Mouse (Mus musculus) midbrain, embryonic 10.5 days (tissue): ENCODE measurements around the gene Atxn1l. TPM values are rescaled to one million over a fixed set of nuclear protein-coding genes. Genes with fewer than 3 reads are reported as not detected.

ENCODE experiments used
- DNase-seq: peaks from one replicate; pipeline ENCODE4 v3.0.0-alpha.2; 2017; ENCODE audit warnings: low spot score
- H3K27ac ChIP-seq: fragments of 300-500 bp; sonication (generic); replicated peaks from 2 replicates; pipeline ENCODE4 v1.5.1; 2016; ENCODE audit warnings: mild to moderate bottlenecking
- H3K27me3 ChIP-seq: fragments of 300-500 bp; sonication (generic); 2 replicates; pipeline ENCODE4 v1.6.1; 2016; ENCODE audit warnings: low read depth, mild to moderate bottlenecking; ENCODE audit not compliant: poor library complexity, severe bottlenecking
- H3K36me3 ChIP-seq: fragments of 300-500 bp; sonication (generic); 2 replicates; pipeline ENCODE4 v1.6.1; 2016; ENCODE audit warnings: mild to moderate bottlenecking, moderate library complexity
- H3K4me1 ChIP-seq: fragments of 300-500 bp; sonication (generic); 2 replicates; pipeline ENCODE4 v1.6.1; 2016
- H3K4me3 ChIP-seq: fragments of 300-500 bp; sonication (generic); 2 replicates; pipeline ENCODE4 v1.5.1; 2016; ENCODE audit warnings: mild to moderate bottlenecking, moderate library complexity
- H3K9me3 ChIP-seq: fragments of 300-500 bp; sonication (generic); replicated peaks from 2 replicates; pipeline ENCODE4 v1.6.1; 2016; ENCODE audit warnings: mild to moderate bottlenecking
- WGBS: fragments of 180-500 bp; shearing (Covaris S2); methylation state at CpG from one replicate; pipeline ENCODE4 v1.1.7; 2016; 5-methylcytosine and 5-hydroxymethylcytosine counted together
- polyA plus RNA-seq: library from polyadenylated mRNA; unstranded; fragments of >200 nt; fragmentation: Nextera tagmentation; extraction: Ambion mirVana; gene quantifications from 2 replicates; pipeline ENCODE4 v1.2.1, GENCODE M21; 2016

The Atxn1l gene
- 6.3 and 8.1 TPM in 2 replicates for polyA plus RNA-seq

DNA sequence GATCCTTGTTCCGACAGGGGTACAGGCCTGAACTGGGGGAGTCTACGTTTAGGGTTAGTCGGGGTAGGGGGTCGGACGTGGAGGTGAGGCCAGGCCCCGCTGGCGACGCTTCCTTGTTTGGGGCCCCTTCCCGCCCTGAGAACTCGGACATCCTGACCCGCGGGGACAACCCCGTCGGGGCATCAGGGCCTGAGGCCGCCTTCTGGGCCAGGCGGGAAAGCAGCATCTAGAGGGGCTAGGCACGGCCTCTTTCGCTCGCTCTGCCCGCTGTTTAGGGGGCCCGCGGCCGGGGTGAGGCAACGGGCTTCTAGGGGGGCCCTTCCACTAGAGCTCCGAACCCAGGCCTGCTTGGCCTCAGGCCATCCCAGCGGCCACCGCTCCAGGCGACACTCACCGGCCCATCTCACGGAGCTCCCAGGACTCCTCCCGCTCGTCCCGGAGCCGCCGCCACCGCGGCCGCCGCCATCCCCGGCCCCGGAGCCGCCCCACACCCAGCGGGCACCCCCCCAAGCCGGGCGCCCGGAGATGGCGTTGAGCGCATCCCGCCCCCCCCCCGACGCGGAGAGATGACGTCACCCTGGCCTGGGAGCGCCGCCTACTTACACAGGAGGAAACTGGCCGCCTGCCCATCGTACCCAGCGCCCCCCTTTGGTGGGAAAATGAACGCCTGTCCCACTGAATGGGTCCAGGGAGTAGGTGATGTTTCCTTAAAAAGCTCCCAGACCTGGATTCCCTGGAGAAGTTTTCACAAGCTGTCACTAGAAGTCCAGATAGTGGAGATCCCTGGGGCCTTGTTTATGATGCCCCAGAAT lies at the start of gene Atxn1l:
TSS of gene Atxn1l (minus strand) at position 503 of the 812 bp plus-strand sequence.
- no peaks in the 10 kb centered on the region for H3K9me3 ChIP-seq
- H3K36me3 ChIP-seq = peaks cover 28% of the 10 kb centered on the region
- H3K4me3 ChIP-seq = peak within 1 kb of the TSS; percentile 98
- peak; percentile 95 for DNase-seq
- H3K27ac ChIP-seq = peak within 1 kb of the TSS; percentile 96
- under 1% methylated on average over 59 of the region's 59 CpGs for WGBS
- peaks cover 14% of the 10 kb centered on the region for H3K4me1 ChIP-seq
- no peaks in the 10 kb centered on the region for H3K27me3 ChIP-seq

DNA sequence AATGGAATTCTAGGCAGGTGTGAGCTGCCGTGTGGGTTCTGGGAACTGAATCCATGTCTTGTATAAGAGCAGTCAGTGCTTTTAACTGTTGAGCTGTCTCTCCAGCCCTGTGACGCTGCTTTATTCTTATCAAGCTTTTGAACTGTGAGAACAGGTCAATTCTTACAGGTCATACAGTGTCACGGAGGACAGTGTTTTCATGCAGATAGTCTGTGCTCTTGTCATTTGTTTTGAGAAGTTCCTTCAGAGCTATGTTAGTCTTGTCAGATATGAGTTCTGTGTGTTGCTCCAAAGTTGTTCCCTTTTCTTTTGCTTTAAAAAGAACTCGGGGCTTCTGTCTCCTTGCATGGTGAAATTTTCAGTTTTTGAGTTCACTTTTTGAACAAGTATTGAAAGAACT lies 43.0 kb upstream of the Atxn1l start:
- Histone ChIP-seq H3K9me3 (no peaks in the 10 kb centered on the region), H3K27ac (no peak overlapping the region), H3K36me3 (no peaks in the 10 kb centered on the region), H3K4me1 (peaks cover 15% of the 10 kb centered on the region), H3K27me3 (peaks cover 4% of the 10 kb centered on the region; the same call in 1 of the 2 replicates), H3K4me3 (peak overlapping the region; percentile 79)
- WGBS = 83% methylated on average over 4 of the region's 4 CpGs
- no peak for DNase-seq

DNA sequence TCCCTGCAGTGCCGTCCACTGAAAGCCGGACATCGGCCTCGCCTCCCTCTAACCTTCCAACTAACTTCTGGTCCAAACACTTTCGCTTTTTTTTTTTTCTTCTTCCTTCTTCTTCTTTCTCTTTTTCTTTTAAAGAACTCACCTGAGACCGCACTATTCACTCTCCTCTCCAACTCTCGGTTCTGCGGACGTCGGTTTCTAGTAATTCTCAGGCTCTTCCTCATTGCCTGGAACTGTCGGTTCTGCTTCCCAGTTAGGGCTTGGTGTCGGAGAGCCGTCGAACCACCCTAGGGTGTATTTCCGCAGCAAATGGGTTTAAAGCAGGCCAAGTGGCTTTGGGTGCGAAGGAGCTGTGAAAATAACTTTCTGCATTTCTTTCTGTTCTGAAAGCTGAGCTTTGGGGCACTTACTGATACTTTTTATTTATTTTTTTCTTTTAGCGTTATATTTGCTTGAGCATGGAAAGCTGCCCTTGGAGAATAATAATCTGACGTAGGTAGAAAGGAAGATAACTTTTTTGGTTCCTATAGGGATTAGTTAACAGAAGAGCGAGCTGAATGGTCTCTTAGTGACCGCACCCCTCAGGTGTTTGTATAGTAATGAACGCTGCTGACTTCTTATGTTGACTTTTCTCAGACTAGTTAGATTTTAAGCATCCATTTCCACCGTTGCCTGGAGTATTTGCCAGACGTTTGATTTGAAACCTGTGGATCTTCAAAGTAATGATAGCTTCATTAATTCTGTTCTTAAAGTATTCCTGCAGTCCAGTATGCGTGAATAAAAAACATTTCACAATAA lies 42.1 kb upstream of the Atxn1l start:
- 26% methylated on average over 24 of the region's 24 CpGs for WGBS
- Histone ChIP-seq H3K27ac (peak overlapping the region; percentile 99), H3K4me3 (peak overlapping the region; percentile 79), H3K27me3 (peaks cover 4% of the 10 kb centered on the region; the same call in 1 of the 2 replicates), H3K9me3 (no peaks in the 10 kb centered on the region), H3K36me3 (no peaks in the 10 kb centered on the region), H3K4me1 (peaks cover 15% of the 10 kb centered on the region)
- DNase-seq = no peak

DNA sequence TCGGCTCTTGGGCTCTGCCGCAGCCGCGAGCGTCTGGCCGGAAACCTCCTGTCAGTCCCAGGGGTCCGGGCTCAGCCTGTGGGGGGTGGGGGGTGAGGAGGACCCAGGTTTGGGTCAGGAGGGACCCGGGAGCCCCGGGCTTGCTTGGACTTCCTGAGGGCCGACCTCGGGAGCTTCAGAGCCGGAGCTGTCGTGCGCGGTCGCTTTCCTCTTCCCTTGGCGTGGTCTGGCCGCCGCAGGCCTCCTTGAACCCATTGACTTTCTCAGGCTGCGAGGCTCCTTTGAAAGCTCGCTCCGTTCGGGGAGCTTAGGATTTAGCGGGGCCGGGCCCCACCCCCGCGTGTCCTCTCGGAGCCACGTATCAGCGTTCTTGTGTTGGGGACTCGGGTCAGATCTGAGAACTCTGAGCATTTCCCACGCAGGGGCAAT lies 41.5 kb upstream of the Atxn1l start:
- no peak for DNase-seq
- under 1% methylated on average over 32 of the region's 32 CpGs for WGBS
- Histone ChIP-seq H3K4me1 (peaks cover 15% of the 10 kb centered on the region), H3K36me3 (no peaks in the 10 kb centered on the region), H3K27me3 (peaks cover 4% of the 10 kb centered on the region; the same call in 1 of the 2 replicates), H3K9me3 (no peaks in the 10 kb centered on the region), H3K27ac (peak overlapping the region; percentile 99), H3K4me3 (peak overlapping the region; percentile 79)

DNA sequence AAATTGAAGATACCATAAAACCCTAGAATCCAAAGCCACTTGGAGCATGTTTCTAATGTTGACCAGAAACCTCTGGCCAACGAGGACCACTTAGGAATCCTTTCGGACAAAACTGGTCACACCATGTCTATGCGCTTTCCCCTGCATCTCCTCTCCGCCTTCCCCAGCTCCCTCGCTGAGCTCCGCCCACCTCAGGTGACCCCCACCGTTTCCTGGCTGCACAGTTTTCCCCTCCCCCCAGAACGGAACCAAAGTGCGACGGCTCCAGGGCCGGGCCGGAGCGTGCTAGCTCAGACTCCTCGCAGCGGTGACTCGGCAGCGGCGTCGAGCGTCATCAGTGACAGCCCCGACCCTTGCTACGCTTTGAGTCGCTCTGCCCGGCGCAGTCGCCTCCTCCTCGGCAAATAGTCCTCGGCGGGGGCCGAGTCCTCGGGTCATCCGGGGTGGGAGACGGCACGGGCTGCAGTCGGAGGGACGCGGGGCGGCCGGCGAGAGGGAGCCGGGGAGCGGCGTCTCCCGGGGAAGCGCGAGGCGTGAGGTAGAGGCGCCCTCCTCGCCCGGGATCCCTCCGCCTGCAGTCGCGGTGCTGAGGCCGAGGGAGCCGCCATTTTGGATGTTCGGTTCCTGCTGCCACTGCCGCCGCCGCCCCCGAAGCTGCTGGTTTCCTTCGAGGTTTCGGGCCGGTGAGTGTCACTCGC lies 40.9 kb upstream of the Atxn1l start, which contains the start of gene Ap1g1:
TSS of gene Ap1g1 (plus strand) at position 275 of the 698 bp plus-strand sequence.
- WGBS = under 1% methylated on average over 64 of the region's 64 CpGs
- peak; percentile 98 for DNase-seq
- Histone ChIP-seq H3K9me3 (no peaks in the 10 kb centered on the region), H3K4me3 (peak within 1 kb of the TSS; percentile 79), H3K36me3 (no peaks in the 10 kb centered on the region), H3K27ac (peak within 1 kb of the TSS; percentile 99), H3K4me1 (peaks cover 15% of the 10 kb centered on the region), H3K27me3 (peaks cover 4% of the 10 kb centered on the region; the same call in 1 of the 2 replicates)

DNA sequence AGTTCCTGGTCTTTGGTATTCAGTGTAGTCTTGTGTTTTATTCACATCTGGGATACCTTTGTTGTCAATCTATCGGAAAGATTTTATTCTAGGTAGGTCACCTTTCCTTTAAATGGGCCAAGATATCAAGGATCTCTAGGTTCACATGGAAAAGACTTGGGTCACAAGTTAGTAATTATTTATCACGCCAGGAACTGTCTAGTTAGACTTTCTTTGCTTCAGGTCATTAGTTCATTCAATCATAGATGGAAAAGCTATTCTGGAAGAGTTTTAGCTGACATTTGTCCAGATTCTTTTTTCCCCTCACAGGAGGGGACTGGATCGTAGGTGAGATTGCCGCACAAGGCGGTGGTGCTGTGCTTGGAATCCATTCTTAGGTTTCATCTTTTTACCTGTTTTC lies 40.3 kb upstream of the Atxn1l start:
- Histone ChIP-seq H3K4me3 (peak overlapping the region; percentile 79), H3K27ac (peak overlapping the region; percentile 99), H3K4me1 (peaks cover 15% of the 10 kb centered on the region), H3K27me3 (peaks cover 4% of the 10 kb centered on the region; the same call in 1 of the 2 replicates), H3K36me3 (no peaks in the 10 kb centered on the region), H3K9me3 (no peaks in the 10 kb centered on the region)
- 34% methylated on average over 5 of the region's 5 CpGs for WGBS
- DNase-seq = no peak

DNA sequence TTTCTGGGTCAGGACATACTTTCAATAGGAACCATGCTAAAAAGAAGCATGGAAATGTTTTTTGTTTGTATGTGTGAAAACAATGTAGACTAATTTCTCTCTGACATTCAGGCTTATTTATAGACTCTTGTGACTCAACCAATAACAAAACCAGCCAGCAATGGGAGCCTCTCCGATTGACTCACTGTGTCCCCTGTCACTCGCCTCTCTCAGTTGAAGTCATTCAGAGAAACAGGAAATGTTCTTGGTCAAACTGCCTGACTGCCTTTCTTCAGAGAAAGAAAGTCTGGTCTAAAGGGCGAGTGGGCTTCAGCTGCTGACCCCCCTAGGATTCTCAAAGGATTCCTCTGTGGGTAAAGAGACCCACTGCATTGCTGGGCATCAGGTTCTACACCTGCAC lies 35.6 kb upstream of the Atxn1l start:
- Histone ChIP-seq H3K4me1 (no peaks in the 10 kb centered on the region), H3K27ac (no peak overlapping the region), H3K9me3 (no peaks in the 10 kb centered on the region), H3K36me3 (no peaks in the 10 kb centered on the region), H3K4me3 (no peak overlapping the region), H3K27me3 (peaks cover 4% of the 10 kb centered on the region; the same call in 1 of the 2 replicates)
- WGBS = 50% methylated on average over 3 of the region's 3 CpGs
- no peak for DNase-seq

DNA sequence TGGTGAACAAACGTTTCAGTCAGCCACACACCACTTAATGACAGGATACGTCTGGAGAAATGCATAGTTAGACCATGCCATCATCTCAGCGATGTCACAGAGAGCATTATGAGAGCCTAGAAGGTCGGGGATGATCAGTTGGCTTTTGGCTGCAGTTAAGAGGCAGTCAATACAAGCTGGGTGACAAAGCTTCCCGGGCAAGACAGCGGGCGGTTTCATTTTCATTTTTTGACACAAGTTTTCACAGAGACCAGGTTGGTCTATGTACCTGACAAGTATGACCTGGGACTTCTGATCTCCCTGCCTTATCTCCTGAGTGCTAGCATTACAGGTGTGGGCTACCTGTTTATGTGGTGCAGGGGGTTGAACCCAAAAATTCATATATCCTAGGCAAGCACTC lies 28.5 kb upstream of the Atxn1l start:
- H3K4me3 ChIP-seq = no peak overlapping the region
- 81% methylated on average over 7 of the region's 7 CpGs for WGBS
- DNase-seq = no peak

DNA sequence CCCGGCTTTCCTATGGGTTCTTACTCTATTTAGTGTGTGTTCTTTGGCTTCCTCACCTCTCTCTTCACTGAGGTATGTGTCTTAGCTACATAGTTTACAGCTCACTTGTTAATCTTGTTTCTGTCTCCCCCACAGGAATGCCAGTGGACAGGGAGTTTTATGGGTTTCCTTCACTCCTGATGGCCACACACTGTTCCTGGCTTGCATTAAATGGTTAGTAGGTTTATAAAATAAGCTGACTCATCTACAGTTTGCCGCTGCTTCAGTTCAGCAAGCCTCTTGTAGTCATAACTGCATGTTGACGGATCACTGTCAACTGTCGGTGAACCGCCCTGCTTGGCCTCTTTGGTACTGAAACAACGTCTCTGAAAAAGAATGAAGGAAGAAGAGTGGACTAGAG lies 26.5 kb upstream of the Atxn1l start:
- Histone ChIP-seq H3K4me3 (no peak overlapping the region), H3K9me3 (peaks cover 30% of the 10 kb centered on the region), H3K4me1 (no peaks in the 10 kb centered on the region), H3K27me3 (no peaks in the 10 kb centered on the region), H3K36me3 (no peaks in the 10 kb centered on the region), H3K27ac (no peak overlapping the region)
- 91% methylated on average over 6 of the region's 6 CpGs for WGBS
- no peak for DNase-seq

More for the DNA sequence above, 28.5 kb upstream of the Atxn1l start:
- H3K27me3 ChIP-seq = no peaks in the 10 kb centered on the region
- peaks cover 30% of the 10 kb centered on the region for H3K9me3 ChIP-seq
- no peak overlapping the region for H3K27ac ChIP-seq
- no peaks in the 10 kb centered on the region for H3K36me3 ChIP-seq
- no peaks in the 10 kb centered on the region for H3K4me1 ChIP-seq

DNA sequence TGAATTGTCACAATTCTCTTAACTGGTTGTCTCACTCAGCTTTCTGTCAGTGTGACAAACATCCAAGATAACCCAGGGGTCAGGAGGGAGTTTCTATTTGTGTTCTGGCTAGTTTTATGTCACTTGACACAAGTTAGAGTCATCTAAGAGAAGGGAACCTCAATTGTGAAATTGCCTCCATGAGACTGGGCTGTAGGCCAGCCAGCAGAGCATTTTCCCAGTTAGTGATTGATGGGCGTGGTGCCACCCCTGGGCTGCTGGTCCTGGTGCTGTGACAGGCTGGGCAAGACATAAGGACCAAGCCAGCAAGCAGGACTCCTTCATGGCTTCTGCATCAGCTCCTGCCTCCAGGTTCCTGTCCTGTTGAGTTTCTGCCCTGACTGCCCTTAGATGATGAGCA lies 22.7 kb upstream of the Atxn1l start:
- H3K4me1 ChIP-seq = no peaks in the 10 kb centered on the region
- H3K4me3 ChIP-seq = no peak overlapping the region
- H3K27me3 ChIP-seq = no peaks in the 10 kb centered on the region
- peaks cover 30% of the 10 kb centered on the region for H3K9me3 ChIP-seq
- no peak for DNase-seq
- H3K36me3 ChIP-seq = no peaks in the 10 kb centered on the region
- WGBS = 46% methylated on average over 1 of the region's 1 CpGs
- no peak overlapping the region for H3K27ac ChIP-seq

DNA sequence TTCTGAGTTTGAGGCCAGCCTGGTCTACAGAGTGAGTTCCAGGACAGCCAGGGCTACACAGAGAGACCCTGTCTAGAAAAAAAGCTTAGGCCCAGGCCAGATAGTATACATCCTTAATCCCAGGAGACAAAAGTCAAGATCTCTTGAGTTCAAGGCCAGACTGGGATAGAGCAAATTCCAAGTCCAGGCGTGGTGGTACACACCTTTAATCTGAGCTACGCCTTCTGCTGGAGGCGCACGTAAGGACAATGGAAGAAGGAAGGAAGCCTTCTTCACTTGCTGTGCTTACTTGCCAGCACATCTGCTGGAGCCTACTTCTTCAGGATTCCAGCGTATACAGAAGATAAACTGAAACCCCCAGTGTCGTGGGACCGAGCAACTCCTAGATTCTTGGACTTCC lies 21.9 kb upstream of the Atxn1l start:
- H3K4me1 ChIP-seq = no peaks in the 10 kb centered on the region
- H3K36me3 ChIP-seq = no peaks in the 10 kb centered on the region
- H3K27me3 ChIP-seq = no peaks in the 10 kb centered on the region
- H3K9me3 ChIP-seq = peaks cover 27% of the 10 kb centered on the region
- DNase-seq = no peak
- H3K27ac ChIP-seq = no peak overlapping the region
- no peak overlapping the region for H3K4me3 ChIP-seq
- 94% methylated on average over 7 of the region's 7 CpGs for WGBS

DNA sequence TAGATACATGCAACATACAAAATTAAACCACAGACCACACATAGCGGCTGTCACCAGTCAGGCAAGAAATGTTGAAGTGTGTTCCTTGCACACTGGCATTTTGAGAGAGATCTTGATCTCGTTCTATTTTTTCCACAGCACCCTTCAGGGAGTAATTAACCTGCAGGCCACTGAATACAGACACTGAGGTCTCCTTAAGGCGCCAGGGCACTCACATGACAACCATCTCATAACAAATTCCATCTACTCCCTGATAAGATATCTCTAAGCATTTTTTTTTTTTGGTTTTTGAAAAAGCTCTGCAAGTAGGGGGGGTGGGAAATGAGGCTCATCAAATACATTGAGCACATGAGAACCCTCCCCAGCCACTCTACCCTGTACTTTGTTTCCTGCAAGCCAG lies 19.3 kb upstream of the Atxn1l start:
- WGBS = 79% methylated on average over 3 of the region's 3 CpGs
- Histone ChIP-seq H3K4me3 (no peak overlapping the region), H3K27me3 (no peaks in the 10 kb centered on the region), H3K4me1 (no peaks in the 10 kb centered on the region), H3K9me3 (peaks cover 2% of the 10 kb centered on the region), H3K27ac (no peak overlapping the region), H3K36me3 (no peaks in the 10 kb centered on the region)
- no peak for DNase-seq
